Mouse (Mus musculus): Measurements from ENCODE around the gene Tnfrsf9. TPM values are rescaled to one million over a fixed set of nuclear protein-coding genes. Genes with fewer than 3 reads are reported as not detected.
"Not testable (repeated sequence)": the region's sequence is repeated elsewhere in the genome, so short reads cannot be mapped to it uniquely, and the experiment has no call there.

Tnfrsf9 gene
- polyA plus RNA-seq, 1 experiment from 2014 or later: 0.44 TPM

DNA sequence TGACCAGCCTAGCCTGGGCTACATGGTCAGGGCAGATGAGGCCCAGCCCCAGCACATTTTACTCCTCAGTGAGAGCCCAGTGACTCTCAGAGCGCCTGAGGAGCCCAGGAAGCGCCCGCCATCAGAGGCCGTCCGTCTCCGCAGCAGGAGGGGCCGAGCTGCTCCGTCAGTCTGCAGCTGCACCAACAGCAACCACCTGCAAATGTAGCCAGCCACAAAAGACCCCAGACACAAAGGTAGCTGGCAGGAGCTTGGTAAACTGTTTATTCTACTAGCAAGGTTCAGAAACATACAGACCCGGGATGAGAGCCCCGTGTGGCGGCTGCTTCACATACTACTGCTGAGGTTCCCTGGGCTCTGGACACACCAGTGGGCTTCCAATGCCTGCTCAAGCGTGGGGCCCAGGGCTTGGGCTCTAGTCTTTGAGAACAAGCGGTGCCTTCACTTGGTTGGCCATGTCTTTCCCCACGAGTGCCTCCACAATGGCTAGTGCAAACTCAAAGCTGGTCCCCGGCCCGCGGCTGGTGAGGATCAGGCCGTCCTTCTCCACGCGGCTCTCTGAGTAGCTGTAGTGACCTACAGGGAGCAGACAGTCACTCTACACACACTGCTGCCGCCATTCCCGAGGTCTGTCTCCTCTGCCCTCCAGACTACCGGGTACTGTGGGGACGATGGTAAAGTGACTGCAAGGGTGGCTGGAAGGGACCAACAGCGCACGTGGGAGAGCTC, 17.3 kb upstream of the Tnfrsf9 start:
- no peaks in the 10 kb centered on the region for H3K9me3 ChIP-seq (replicated peaks)

DNA sequence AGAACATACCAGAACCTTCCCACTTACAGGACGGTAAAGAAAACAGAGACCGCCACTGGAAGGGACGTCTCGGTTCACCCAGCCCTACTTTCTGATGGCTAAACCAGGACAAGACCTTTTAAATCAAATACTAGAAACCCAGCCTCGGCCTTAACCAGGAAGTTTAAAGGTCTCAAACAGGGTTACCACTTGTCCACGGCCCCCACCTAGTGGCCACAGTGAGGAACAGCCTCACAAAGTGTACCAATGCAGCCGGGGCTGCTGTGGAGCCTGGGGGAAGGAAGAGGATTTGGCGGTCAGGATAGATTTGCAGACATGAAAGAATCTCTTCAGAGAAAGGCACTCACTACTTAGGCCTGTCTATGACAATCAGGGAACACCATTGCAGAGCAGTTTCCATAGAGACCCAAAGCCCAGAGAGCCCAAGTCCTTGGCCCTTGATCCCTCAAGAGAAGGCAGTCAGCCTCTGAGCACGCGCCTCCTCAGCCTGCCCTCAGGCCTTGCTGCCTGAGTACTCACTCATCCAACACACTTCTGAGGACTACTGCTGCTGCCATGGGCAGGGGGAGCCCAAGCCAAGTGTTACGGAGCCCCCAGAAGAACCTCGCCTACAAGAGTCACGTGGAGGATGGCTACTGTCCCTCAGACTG, 15.5 kb upstream of the Tnfrsf9 start:
- peak; percentile 45; the same call in 1 of the 2 replicates for ATAC-seq (ENCODE audit: low FRiP score)
- WGBS: 61% methylated on average over 13 of the region's 13 CpGs

More for the DNA sequence above, 17.3 kb upstream of the Tnfrsf9 start:
- no peak overlapping the region for H3K27ac ChIP-seq (replicated peaks)
- no peak overlapping the region for H3K4me3 ChIP-seq (replicated peaks)
- peaks cover 48% of the 10 kb centered on the region for H3K36me3 ChIP-seq
- no peaks in the 10 kb centered on the region for H3K4me1 ChIP-seq
- WGBS: 92% methylated on average over 26 of the region's 26 CpGs
- no peak overlapping the region for H3K9ac ChIP-seq (replicated peaks)
- no peak for ATAC-seq (ENCODE audit: low FRiP score)
- no peak overlapping the region for H3K4me2 ChIP-seq
- no peaks in the 10 kb centered on the region for H3K27me3 ChIP-seq (replicated peaks)

DNA sequence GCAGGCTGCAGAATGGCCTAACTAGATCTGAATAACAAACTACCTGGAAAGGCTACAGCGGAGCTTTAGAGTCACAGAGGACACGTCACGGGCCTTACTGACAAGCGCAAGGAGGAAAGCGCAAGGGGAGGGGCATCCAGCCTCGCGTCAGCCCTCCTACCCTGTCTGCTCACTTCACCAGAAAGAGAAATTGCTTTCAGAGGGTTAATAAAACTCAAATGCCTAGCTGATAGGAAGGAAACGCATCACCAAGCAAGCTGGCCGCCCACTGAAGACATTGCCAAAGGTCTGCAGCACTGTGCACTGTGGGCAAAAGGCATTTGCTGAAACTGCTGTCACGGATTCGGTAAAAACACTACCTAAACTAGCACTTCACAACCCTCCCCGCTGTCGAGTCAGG, 13.9 kb upstream of the Tnfrsf9 start:
- H3K36me3 ChIP-seq: peaks cover 77% of the 10 kb centered on the region
- no peaks in the 10 kb centered on the region for H3K27me3 ChIP-seq (replicated peaks)
- H3K9ac ChIP-seq (replicated peaks): no peak overlapping the region
- ATAC-seq (ENCODE audit: low FRiP score): no peak
- no peak overlapping the region for H3K4me2 ChIP-seq
- no peak overlapping the region for H3K27ac ChIP-seq (replicated peaks)
- H3K4me3 ChIP-seq (replicated peaks): no peak overlapping the region
- no peaks in the 10 kb centered on the region for H3K4me1 ChIP-seq
- WGBS: 90% methylated on average over 13 of the region's 13 CpGs
- H3K9me3 ChIP-seq (replicated peaks): no peaks in the 10 kb centered on the region

More for the DNA sequence above, 15.5 kb upstream of the Tnfrsf9 start:
- no peaks in the 10 kb centered on the region for H3K4me1 ChIP-seq
- H3K9ac ChIP-seq (replicated peaks): no peak overlapping the region
- H3K27me3 ChIP-seq (replicated peaks): no peaks in the 10 kb centered on the region
- no peak overlapping the region for H3K27ac ChIP-seq (replicated peaks)
- H3K36me3 ChIP-seq: peaks cover 65% of the 10 kb centered on the region
- H3K9me3 ChIP-seq (replicated peaks): no peaks in the 10 kb centered on the region
- H3K4me3 ChIP-seq (replicated peaks): no peak overlapping the region
- H3K4me2 ChIP-seq: no peak overlapping the region

DNA sequence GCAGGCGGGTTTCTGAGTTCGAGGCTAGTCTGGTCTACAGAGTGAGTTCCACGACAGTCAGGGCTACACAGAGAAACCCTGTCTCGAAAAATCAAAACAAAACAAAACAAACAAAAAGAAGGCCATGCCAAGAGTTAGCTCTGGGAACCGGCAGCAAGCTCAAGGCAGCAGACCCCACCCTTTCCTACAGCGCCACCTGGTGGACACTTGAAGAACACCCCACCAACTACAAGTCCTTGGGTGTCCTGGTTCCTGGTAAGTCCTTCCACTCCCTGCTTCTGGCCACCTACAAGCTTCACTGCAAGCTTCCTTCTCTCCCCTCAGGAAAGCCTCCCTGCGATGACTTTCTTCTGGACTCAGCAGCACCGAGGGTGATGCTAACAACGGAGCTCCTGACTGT, 12.7 kb upstream of the Tnfrsf9 start:
- Histone ChIP-seq H3K4me3 (replicated peaks) (no peak overlapping the region), H3K27ac (replicated peaks) (no peak overlapping the region), H3K27me3 (replicated peaks) (no peaks in the 10 kb centered on the region), H3K4me2 (no peak overlapping the region), H3K9ac (replicated peaks) (no peak overlapping the region), H3K9me3 (replicated peaks) (no peaks in the 10 kb centered on the region), H3K36me3 (peaks cover 78% of the 10 kb centered on the region), H3K4me1 (no peaks in the 10 kb centered on the region)
- WGBS: 54% methylated on average over 9 of the region's 9 CpGs
- ATAC-seq (ENCODE audit: low FRiP score): no peak

DNA sequence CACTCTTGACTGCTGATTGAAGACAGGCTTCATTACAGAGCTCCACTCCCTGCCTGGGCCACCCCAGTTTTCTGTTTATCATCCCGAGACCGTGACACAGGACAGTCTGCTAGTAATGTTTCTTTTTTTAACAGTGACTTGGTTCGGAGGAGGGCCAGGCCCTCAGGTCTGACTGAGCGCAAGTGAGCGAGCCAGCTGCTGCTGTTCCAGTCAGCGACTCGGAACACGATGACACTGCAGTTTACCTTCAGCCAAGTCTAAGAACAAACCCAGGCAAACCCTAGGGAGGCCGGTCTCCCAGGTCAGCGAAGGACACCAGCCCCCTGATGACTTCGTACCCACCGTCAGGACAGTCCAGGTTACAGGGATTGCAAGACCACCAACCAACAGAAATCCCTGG, 12.3 kb upstream of the Tnfrsf9 start:
- Histone ChIP-seq H3K4me1 (no peaks in the 10 kb centered on the region), H3K4me2 (no peak overlapping the region), H3K4me3 (replicated peaks) (no peak overlapping the region), H3K36me3 (peaks cover 76% of the 10 kb centered on the region), H3K27ac (replicated peaks) (no peak overlapping the region), H3K9ac (replicated peaks) (no peak overlapping the region), H3K27me3 (replicated peaks) (no peaks in the 10 kb centered on the region), H3K9me3 (replicated peaks) (no peaks in the 10 kb centered on the region)
- 88% methylated on average over 12 of the region's 12 CpGs for WGBS
- no peak for ATAC-seq (ENCODE audit: low FRiP score)

DNA sequence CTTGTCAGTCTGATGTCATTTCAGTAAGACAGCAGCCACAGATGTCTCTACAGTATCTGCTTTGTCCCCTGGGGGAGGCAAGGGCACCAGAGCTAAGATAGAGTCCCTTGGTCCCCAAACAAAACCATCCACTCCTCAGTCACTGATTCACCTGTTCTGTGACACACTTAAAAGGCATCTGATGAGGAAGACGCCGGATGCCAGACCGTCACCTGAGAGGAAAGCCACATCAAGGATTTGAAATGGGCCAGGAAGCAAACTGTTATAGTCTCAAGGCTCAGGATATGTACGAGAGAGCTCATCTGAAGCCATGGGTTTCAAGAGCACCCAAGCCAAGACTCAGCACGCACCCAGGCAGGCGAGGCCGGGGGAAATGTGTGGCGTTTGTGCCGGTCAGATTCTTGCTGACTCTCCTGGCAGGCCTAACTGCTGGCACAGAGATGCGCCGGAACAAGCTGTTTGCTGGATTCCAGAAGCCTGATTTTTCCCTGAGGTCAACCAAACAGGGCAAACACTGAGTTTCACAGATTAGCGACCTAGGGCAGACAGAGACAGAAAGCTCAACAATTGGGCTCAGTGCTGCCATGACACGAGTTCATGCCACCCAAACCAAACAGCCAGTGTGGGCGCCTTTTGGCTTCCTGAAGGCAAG, 11.1 kb upstream of the Tnfrsf9 start:
- 93% methylated on average over 14 of the region's 14 CpGs for WGBS
- H3K36me3 ChIP-seq: peaks cover 65% of the 10 kb centered on the region

DNA sequence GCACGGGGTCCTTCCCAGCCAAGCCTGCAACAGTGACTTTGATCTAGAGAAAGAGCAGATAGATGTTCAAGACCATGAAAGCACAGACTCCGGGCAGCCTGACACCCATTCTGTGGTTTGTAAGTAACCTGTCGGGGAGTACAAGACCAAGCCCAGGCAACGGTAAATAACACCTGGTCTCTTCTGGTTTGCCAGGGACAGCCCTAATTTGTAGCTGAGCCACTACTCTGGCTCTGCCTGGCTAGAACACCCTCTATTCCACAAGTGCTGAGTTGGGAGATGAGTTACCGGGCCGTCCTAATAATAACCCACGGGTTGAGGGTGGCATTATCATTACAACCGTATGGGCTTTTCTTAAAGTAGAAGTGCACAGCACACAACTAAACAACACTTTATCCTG, 7.3 kb upstream of the Tnfrsf9 start:
- Histone ChIP-seq H3K4me1 (peaks cover 16% of the 10 kb centered on the region), H3K9ac (replicated peaks) (no peak overlapping the region), H3K36me3 (peaks cover 36% of the 10 kb centered on the region), H3K9me3 (replicated peaks) (no peaks in the 10 kb centered on the region), H3K4me2 (no peak overlapping the region), H3K4me3 (replicated peaks) (no peak overlapping the region), H3K27ac (replicated peaks) (no peak overlapping the region), H3K27me3 (replicated peaks) (no peaks in the 10 kb centered on the region)
- 96% methylated on average over 8 of the region's 8 CpGs for WGBS
- ATAC-seq (ENCODE audit: low FRiP score): no peak

More for the DNA sequence above, 11.1 kb upstream of the Tnfrsf9 start:
- H3K27me3 ChIP-seq (replicated peaks): no peaks in the 10 kb centered on the region
- H3K9ac ChIP-seq (replicated peaks): no peak overlapping the region
- no peaks in the 10 kb centered on the region for H3K9me3 ChIP-seq (replicated peaks)
- no peak overlapping the region for H3K27ac ChIP-seq (replicated peaks)
- H3K4me1 ChIP-seq: peaks cover 7% of the 10 kb centered on the region
- no peak for ATAC-seq (ENCODE audit: low FRiP score)
- H3K4me2 ChIP-seq: no peak overlapping the region
- no peak overlapping the region for H3K4me3 ChIP-seq (replicated peaks)

DNA sequence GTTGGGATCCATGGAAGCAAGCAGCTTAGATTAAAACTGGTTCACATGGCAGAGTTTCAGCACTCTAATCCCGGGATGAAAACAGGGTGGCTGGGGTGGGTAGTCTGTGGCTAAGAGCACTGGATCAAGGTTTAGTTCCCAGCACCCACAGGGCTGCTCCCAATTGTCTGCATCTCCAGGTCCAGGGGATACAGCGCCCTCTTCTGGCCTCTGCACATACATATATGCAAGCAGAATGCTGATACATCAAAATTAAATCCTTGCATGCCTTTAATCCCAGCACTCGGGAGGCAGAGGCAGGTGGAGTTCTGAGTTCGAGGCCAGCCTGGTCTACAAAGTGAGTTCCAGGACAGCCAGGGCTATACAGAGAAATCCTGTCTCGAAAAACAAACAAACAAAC, 5.8 kb upstream of the Tnfrsf9 start:
- H3K9ac ChIP-seq (replicated peaks); H3K27me3 ChIP-seq (replicated peaks); ATAC-seq (ENCODE audit: low FRiP score); H3K9me3 ChIP-seq (replicated peaks); H3K27ac ChIP-seq (replicated peaks): not testable (repeated sequence)
- Histone ChIP-seq H3K36me3 (peaks cover 23% of the 10 kb centered on the region), H3K4me2 (peak overlapping the region; percentile 74), H3K4me1 (peaks cover 24% of the 10 kb centered on the region), H3K4me3 (replicated peaks) (peak overlapping the region; percentile 72)
- WGBS: 82% methylated on average over 5 of the region's 5 CpGs

DNA sequence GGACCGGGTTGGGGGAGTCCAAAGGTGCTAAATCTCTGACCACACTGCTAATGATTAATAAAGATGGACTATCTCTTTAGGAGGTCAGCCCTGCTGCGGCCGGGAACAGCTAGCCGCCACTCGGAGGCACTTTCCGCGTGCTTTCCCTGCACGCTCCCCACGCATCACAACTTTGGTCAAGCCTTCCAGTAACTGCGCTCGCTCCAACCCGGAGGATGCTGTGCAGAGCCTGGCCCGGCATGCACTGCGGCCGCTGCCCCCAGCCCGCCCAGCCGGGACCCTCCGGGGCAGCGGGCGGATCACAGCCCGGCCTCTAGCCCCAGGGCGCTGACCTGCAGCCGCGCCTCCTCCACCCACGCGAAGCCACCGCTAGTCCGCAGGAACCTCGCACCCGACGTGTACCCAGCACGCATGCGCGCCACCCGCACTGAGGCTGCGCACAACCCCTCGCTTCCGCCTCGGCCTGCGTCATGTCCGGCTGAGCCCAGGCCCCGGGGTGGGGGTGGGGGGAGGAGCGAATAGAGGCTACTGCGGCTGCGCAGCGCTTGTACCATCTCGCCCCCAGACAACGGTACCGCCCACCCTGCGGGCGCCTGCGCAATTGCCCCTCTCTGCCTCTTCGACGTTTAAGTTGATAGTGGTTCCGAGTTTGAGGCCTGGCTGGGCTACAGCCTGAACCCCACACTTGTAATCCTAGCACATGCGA, 4.8 kb upstream of the Tnfrsf9 start:
- H3K4me3 ChIP-seq (replicated peaks): peak overlapping the region; percentile 72
- ATAC-seq (ENCODE audit: low FRiP score): peak; percentile 87
- peaks cover 28% of the 10 kb centered on the region for H3K4me1 ChIP-seq
- peak overlapping the region; percentile 89 for H3K9ac ChIP-seq (replicated peaks)
- no peaks in the 10 kb centered on the region for H3K27me3 ChIP-seq (replicated peaks)
- peak overlapping the region; percentile 74 for H3K4me2 ChIP-seq
- H3K9me3 ChIP-seq (replicated peaks): no peaks in the 10 kb centered on the region
- peak overlapping the region; percentile 85 for H3K27ac ChIP-seq (replicated peaks)
- H3K36me3 ChIP-seq: peaks cover 15% of the 10 kb centered on the region
- under 1% methylated on average over 50 of the region's 56 CpGs for WGBS

DNA sequence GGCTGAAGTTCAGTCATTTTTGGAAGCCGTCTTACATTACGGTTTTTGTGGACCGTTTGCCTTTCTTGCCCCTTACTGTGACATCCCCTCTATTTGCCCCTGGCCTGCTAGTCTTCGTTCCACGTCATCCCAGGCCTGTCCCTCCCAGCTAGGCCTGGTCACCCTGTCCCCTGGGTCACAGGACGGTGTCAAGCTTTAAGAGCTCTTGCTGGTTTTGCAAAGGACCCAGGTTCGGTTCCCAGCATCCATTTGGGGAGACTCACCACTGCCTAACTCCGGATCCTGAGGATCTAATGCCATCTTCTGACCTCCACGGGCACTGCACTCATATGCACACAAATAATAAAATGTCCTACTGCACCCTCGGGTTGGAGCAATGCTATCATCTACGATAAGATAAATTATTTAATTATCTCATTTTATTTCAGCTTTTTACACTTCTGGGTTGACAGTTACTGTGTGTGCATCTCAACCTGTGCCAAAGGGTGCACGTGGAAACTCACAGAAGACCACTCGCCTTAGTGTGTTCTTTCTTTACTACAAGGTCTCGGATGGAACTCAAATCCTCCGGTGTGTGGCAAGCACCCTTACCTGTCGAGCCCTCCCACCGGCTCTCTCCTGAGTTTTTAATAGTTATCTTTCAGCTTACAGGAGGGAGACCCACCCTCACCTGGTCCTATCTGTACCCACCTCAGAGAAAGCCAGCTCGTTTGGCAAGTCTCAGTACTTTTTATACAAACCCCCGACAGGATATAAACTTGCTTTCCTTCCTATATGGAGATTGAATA, 4.0 kb upstream of the Tnfrsf9 start:
- Histone ChIP-seq H3K4me3 (replicated peaks) (peak overlapping the region; percentile 72), H3K27ac (replicated peaks) (peak overlapping the region; percentile 85), H3K4me2 (peak overlapping the region; percentile 49), H3K9me3 (replicated peaks) (no peaks in the 10 kb centered on the region), H3K36me3 (peaks cover 9% of the 10 kb centered on the region), H3K9ac (replicated peaks) (no peak overlapping the region), H3K4me1 (peaks cover 35% of the 10 kb centered on the region), H3K27me3 (replicated peaks) (no peaks in the 10 kb centered on the region)
- 86% methylated on average over 19 of the region's 19 CpGs for WGBS
- peak; percentile 27 for ATAC-seq (ENCODE audit: low FRiP score)

DNA sequence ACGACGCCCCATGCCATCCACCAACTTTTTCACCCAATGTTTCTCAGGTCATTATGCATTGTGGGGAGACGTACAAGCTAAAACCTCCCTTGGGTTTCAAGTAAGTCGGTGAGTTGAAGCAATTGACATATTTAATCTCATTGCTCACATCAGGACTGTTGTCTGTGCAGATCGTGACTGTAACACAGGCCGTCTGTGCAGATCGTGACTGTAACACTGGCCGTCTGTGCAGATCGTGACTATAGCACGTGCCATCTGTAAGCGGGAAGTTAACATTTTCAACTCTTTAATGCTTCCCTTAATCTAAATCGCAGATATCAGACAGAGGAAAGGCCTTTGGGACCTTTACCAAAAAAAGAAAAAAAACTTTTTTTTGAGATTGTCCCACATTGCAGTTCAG, 619 bp upstream of the Tnfrsf9 start:
- Histone ChIP-seq H3K4me1 (peaks cover 26% of the 10 kb centered on the region), H3K4me3 (replicated peaks) (peak overlapping the region; percentile 78), H3K4me2 (peak overlapping the region; percentile 71), H3K9ac (replicated peaks) (peak overlapping the region; percentile 72), H3K27me3 (replicated peaks) (no peaks in the 10 kb centered on the region), H3K27ac (replicated peaks) (peak overlapping the region; percentile 90), H3K9me3 (replicated peaks) (no peaks in the 10 kb centered on the region), H3K36me3 (no peaks in the 10 kb centered on the region)
- 14% methylated on average over 12 of the region's 12 CpGs for WGBS
- no peak for ATAC-seq (ENCODE audit: low FRiP score)
